Mouse (Mus musculus) myocyte (in vitro differentiated cells): ENCODE measurements around the gene Pten. TPM values are rescaled to one million over a fixed set of nuclear protein-coding genes. Genes with fewer than 3 reads are reported as not detected.

Experiments
- H3K27me3 ChIP-seq: one replicate; pipeline ENCODE4 v1.6.1; 2011; ENCODE audit not compliant: control insufficient read depth, insufficient read depth, insufficient read length
- H3K36me3 ChIP-seq: one replicate; pipeline ENCODE4 v1.6.1; 2011; ENCODE audit not compliant: control insufficient read depth, insufficient read depth
- H3K4me2 ChIP-seq: one replicate; pipeline ENCODE4 v1.6.1; 2011; ENCODE audit warnings: low read depth, control low read depth
- H3K4me3 ChIP-seq: one replicate; pipeline ENCODE4 v1.5.1; 2011; ENCODE audit warnings: mild to moderate bottlenecking, control low read depth, moderate library complexity
- H3K79me2 ChIP-seq: one replicate; pipeline ENCODE4 v1.6.1; 2011; ENCODE audit not compliant: control insufficient read depth, insufficient read depth
- H3ac ChIP-seq: one replicate; pipeline ENCODE4 v1.6.1; 2011; ENCODE audit not compliant: control insufficient read depth, insufficient read length
- CEBPB ChIP-seq: IDR thresholded peaks from 2 replicates; pipeline ENCODE4 v1.6.1; 2011; ENCODE audit warnings: mild to moderate bottlenecking, moderate library complexity; ENCODE audit not compliant: poor library complexity, insufficient read depth, severe bottlenecking
- E2F4 ChIP-seq: IDR thresholded peaks from one replicate; pipeline ENCODE4 v1.6.1; 2011; ENCODE audit warnings: mild to moderate bottlenecking, control low read depth, moderate library complexity; ENCODE audit not compliant: insufficient read depth
- MAX ChIP-seq: IDR thresholded peaks from one replicate; pipeline ENCODE4 v1.6.1; 2011; ENCODE audit warnings: low read depth, mild to moderate bottlenecking, control low read depth
- MYOD1 ChIP-seq, 3 experiments: IDR thresholded peaks; one replicate each; pipeline ENCODE4 v1.6.1; 2011; ENCODE audit warnings: control low read depth in 2 of 3, low read depth in 2 of 3, mild to moderate bottlenecking in 2 of 3, moderate library complexity in 1 of 3; ENCODE audit not compliant: insufficient read length in 2 of 3, control insufficient read depth in 1 of 3
- MYOG ChIP-seq, 3 experiments: IDR thresholded peaks; one replicate each; pipeline ENCODE4 v1.6.1; 2011; ENCODE audit warnings: control low read depth in 2 of 3, low read depth in 2 of 3, mild to moderate bottlenecking in 2 of 3; ENCODE audit not compliant: insufficient read length in 2 of 3, control insufficient read depth in 1 of 3, insufficient read depth in 1 of 3
- POLR2A ChIP-seq: IDR thresholded peaks from one replicate; pipeline ENCODE4 v1.6.1; 2011; ENCODE audit warnings: low read depth, mild to moderate bottlenecking, control low read depth, moderate library complexity; ENCODE audit not compliant: insufficient read length
- POLR2AphosphoS2 ChIP-seq: IDR thresholded peaks from one replicate; pipeline ENCODE4 v1.6.1; 2011; ENCODE audit warnings: low read depth, control low read depth; ENCODE audit not compliant: insufficient read length
- REST ChIP-seq: IDR thresholded peaks from one replicate; pipeline ENCODE4 v1.6.1; 2011; ENCODE audit warnings: mild to moderate bottlenecking, control low read depth, moderate library complexity; ENCODE audit not compliant: insufficient read depth, insufficient read length
- SRF ChIP-seq: IDR thresholded peaks from one replicate; pipeline ENCODE4 v1.6.1; 2011; ENCODE audit warnings: low read depth; ENCODE audit not compliant: control insufficient read depth, insufficient read length
- TCF12 ChIP-seq: IDR thresholded peaks from one replicate; pipeline ENCODE4 v1.6.1; 2011; ENCODE audit warnings: mild to moderate bottlenecking, control low read depth; ENCODE audit not compliant: poor library complexity, insufficient read depth, severe bottlenecking
- TCF3 ChIP-seq: IDR thresholded peaks from one replicate; pipeline ENCODE4 v1.6.1; 2011; ENCODE audit warnings: low read depth, control low read depth; ENCODE audit not compliant: insufficient read length
- USF1 ChIP-seq: IDR thresholded peaks from one replicate; pipeline ENCODE4 v1.6.1; 2011; ENCODE audit warnings: low read depth, mild to moderate bottlenecking, control low read depth, moderate library complexity
- polyA plus RNA-seq: library from polyadenylated mRNA; unstranded; fragments of >200 nt; fragmentation: generic; extraction: Trizol; gene quantifications from one replicate; pipeline ENCODE4 v1.2.1, GENCODE M21; 2012; ENCODE audit warnings: missing spikeins

The Pten gene
- polyA plus RNA-seq, 1 experiment = 8.9 TPM

GRCm38 (mm10) chr19:32737844-32738243, 19.5 kb upstream of the Pten start:
- no peaks in the 10 kb centered on the region for H3K79me2 ChIP-seq
- no peak overlapping the region for H3ac ChIP-seq
- TF ChIP-seq MYOG (IDR thresholded peaks at IDR 0.05; ENCODE audit: control insufficient read depth in 1 of 3, insufficient read depth in 1 of 3, insufficient read length in 2 of 3, low read depth in 2 of 3) = no peak
- no peak for TF ChIP-seq POLR2A
- no peak for TF ChIP-seq SRF
- TF ChIP-seq TCF12 = no peak
- TF ChIP-seq MAX = no peak
- TF ChIP-seq TCF3 = no peak
- no peak overlapping the region for H3K4me2 ChIP-seq
- H3K36me3 ChIP-seq = no peaks in the 10 kb centered on the region
- H3K4me3 ChIP-seq = no peak overlapping the region
- H3K27me3 ChIP-seq = no peaks in the 10 kb centered on the region

GRCm38 (mm10) chr19:32739686-32740085, 17.6 kb upstream of the Pten start, which contains the start of gene Atad1:
Atad1 (minus strand) TSS chr19:32739786.
- Histone ChIP-seq H3K79me2 (no peaks in the 10 kb centered on the region), H3K4me2 (no peak within 1 kb of the TSS), H3ac (no peak within 1 kb of the TSS), H3K27me3 (no peaks in the 10 kb centered on the region), H3K4me3 (no peak within 1 kb of the TSS), H3K36me3 (no peaks in the 10 kb centered on the region)
- no peak for TF ChIP-seq MYOD1 (IDR thresholded peaks at IDR 0.05; ENCODE audit: control insufficient read depth in 1 of 3, insufficient read length in 2 of 3, low read depth in 2 of 3)
- no peak for TF ChIP-seq POLR2AphosphoS2
- no peak for TF ChIP-seq REST
- no peak for TF ChIP-seq TCF3

GRCm38 (mm10) chr19:32740641-32741345, 16.5 kb upstream of the Pten start:
- Histone ChIP-seq H3K36me3 (no peaks in the 10 kb centered on the region), H3K4me2 (no peak overlapping the region), H3K4me3 (no peak overlapping the region), H3ac (no peak overlapping the region), H3K79me2 (no peaks in the 10 kb centered on the region), H3K27me3 (no peaks in the 10 kb centered on the region)
- TF ChIP-seq POLR2A (no peak), CEBPB (no peak), MYOD1 (IDR thresholded peaks at IDR 0.05; ENCODE audit: control insufficient read depth in 1 of 3, insufficient read length in 2 of 3, low read depth in 2 of 3) (no peak), POLR2AphosphoS2 (no peak), TCF3 (no peak), MAX (no peak), REST (no peak)

- TF ChIP-seq TCF3 (no peak), POLR2AphosphoS2 (no peak)
- no peak overlapping the region for H3ac ChIP-seq
- no peak overlapping the region for H3K4me2 ChIP-seq
- H3K79me2 ChIP-seq = no peaks in the 10 kb centered on the region
- no peak overlapping the region for H3K4me3 ChIP-seq
- no peaks in the 10 kb centered on the region for H3K36me3 ChIP-seq
- no peaks in the 10 kb centered on the region for H3K27me3 ChIP-seq
Observed at GRCm38 (mm10) chr19:32749425-32749824, 7.9 kb upstream of the Pten start.

- Histone ChIP-seq H3K4me2 (no peak overlapping the region), H3K79me2 (no peaks in the 10 kb centered on the region), H3ac (no peak overlapping the region), H3K36me3 (no peaks in the 10 kb centered on the region), H3K4me3 (no peak overlapping the region), H3K27me3 (no peaks in the 10 kb centered on the region)
- TF ChIP-seq TCF12 (no peak), MYOG (IDR thresholded peaks at IDR 0.05; ENCODE audit: control insufficient read depth in 1 of 3, insufficient read depth in 1 of 3, insufficient read length in 2 of 3, low read depth in 2 of 3) (no peak), E2F4 (no peak), CEBPB (no peak), POLR2AphosphoS2 (no peak), MYOD1 (IDR thresholded peaks at IDR 0.05; ENCODE audit: control insufficient read depth in 1 of 3, insufficient read length in 2 of 3, low read depth in 2 of 3) (no peak), SRF (no peak), POLR2A (no peak), REST (no peak), TCF3 (no peak), MAX (no peak), USF1 (no peak)
Observed at GRCm38 (mm10) chr19:32752357-32752756, 4.9 kb upstream of the Pten start.

GRCm38 (mm10) chr19:32753386-32753785, 3.9 kb upstream of the Pten start:
- TF ChIP-seq MYOD1 (IDR thresholded peaks at IDR 0.05; ENCODE audit: control insufficient read depth in 1 of 3, insufficient read length in 2 of 3, low read depth in 2 of 3) = no peak
- Histone ChIP-seq H3K4me3 (no peak overlapping the region), H3ac (no peak overlapping the region)

More at GRCm38 (mm10) chr19:32753386-32753785, 3.9 kb upstream of the Pten start:
- H3K36me3 ChIP-seq = no peaks in the 10 kb centered on the region
- no peaks in the 10 kb centered on the region for H3K27me3 ChIP-seq
- H3K4me2 ChIP-seq = no peak overlapping the region
- H3K79me2 ChIP-seq = peaks cover 4% of the 10 kb centered on the region
